Mouse (Mus musculus) gastrocnemius, postnatal 25 days (tissue): ENCODE measurements at regions not wholly inside any gene's neighbourhood (a gene's known extent, or its start where the extent isn't known, plus 50 kb on each side); places are given as distances from the start of the nearest gene placed in this dataset.
A peak's percentile ranks its signal among the peaks of the same experiment; 100 is the strongest.

Source experiments
- DNase-seq: peaks from one replicate; pipeline ENCODE4 v3.0.0; 2022
- microRNA-seq, 2 experiments: library from miRNA; unstranded; fragments of <30 nt; microRNA quantifications; one replicate each; pipeline ENCODE4 v1.2.0; 2021; ENCODE audit warnings: borderline replicate concordance in 2 of 2

GRCm38 (mm10) chr12:35232322-35232673, 185.3 kb downstream of the Snx13 start:
- DNase-seq, result no peak

- DNase-seq, result no peak
Observed at GRCm38 (mm10) chr12:35231414-35232321, 184.7 kb downstream of the Snx13 start.

- no peak for DNase-seq
Observed at GRCm38 (mm10) chr12:35220429-35220828, 173.4 kb downstream of the Snx13 start.

- no peak for DNase-seq
Observed at GRCm38 (mm10) chr12:35220002-35220401, 173.0 kb downstream of the Snx13 start.

GRCm38 (mm10) chr12:35216725-35217124, 169.7 kb downstream of the Snx13 start:
- peak; percentile 13 for DNase-seq

GRCm38 (mm10) chr12:35209399-35209798, 162.4 kb downstream of the Snx13 start:
- no peak for DNase-seq

GRCm38 (mm10) chr12:35207605-35208004, 160.6 kb downstream of the Snx13 start:
- DNase-seq, result no peak

- DNase-seq, result no peak
Observed at GRCm38 (mm10) chr12:35203398-35203797, 156.4 kb downstream of the Snx13 start.

- DNase-seq, result no peak
Observed at GRCm38 (mm10) chr12:35200110-35200509, 153.1 kb downstream of the Snx13 start.

Small RNA genes in the stretch of these regions (microRNA-seq; reads per million reads assigned to microRNA genes)
- gene Gm44396, result 0 reads per million in 2 experiments
